Mouse (Mus musculus): ENCODE data around the gene Smc1b. TPM values are rescaled to one million over a fixed set of nuclear protein-coding genes. Genes with fewer than 3 reads are reported as not detected.

Smc1b gene
- polyA plus RNA-seq, 1 experiment from 2014 or later: 0.34 TPM

DNA sequence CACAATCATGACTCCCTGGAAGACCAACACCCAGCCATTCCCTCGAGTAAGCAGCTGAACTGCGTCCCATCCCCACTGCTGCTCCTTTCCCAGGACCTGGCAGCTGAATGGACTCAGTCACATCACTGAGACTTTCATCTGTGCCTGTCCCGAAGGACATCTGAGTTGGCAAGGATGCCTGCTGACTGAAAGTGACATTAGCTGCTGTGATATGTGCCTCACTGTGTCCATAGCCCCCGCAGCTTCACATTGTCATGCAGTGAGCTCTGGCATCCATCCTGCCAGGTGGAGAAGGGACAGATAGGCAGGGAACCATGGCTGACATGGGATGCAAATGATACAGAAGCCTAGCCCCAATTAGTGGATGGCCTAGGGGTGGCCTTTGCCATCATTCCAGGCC, 76.6 kb downstream of the Smc1b start:
- no peak overlapping the region for H3K27ac ChIP-seq (ENCODE audit: low read depth, low read length)
- H3K4me2 ChIP-seq: no peak overlapping the region
- peak; percentile 51 for DNase-seq (ENCODE audit: low spot score, missing footprints)
- no peak for ATAC-seq (ENCODE audit: low FRiP score)
- H3K36me3 ChIP-seq (ENCODE audit: control insufficient read depth, insufficient read depth, low read length): peaks cover 7% of the 10 kb centered on the region; the same call in 1 of the 2 replicates
- H3K4me3 ChIP-seq (ENCODE audit: low read depth, low read length): no peak overlapping the region
- H3K4me1 ChIP-seq (ENCODE audit: control insufficient read depth, insufficient read depth, low read length): no peaks in the 10 kb centered on the region
- WGBS: 86% methylated on average over 4 of the region's 4 CpGs
- H3K9me3 ChIP-seq (ENCODE audit: control insufficient read depth, low read length): no peaks in the 10 kb centered on the region
- no peaks in the 10 kb centered on the region for H3K27me3 ChIP-seq (ENCODE audit: control insufficient read depth, insufficient read depth, low read length)
- H3K9ac ChIP-seq (ENCODE audit: low read length): no peak overlapping the region

DNA sequence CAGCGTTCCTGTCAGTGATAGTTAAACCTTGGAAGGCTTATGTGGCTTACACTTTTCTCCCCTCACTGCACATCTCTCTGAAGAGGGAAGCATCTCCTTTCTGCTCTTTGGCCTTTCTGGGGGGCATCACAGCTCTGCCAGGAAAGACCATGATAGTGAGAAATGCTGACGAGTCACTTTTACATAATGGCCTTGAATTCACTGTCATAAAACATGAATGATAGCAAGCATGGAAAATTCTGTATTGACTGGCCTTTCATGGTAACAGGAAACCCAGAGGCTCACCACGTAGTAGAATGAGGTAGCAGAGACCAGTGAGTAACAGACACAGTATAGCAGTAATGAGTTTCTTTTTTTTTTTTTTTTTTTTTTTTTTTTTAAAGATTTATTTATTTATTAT, 77.7 kb downstream of the Smc1b start:
- peaks cover 7% of the 10 kb centered on the region; the same call in 1 of the 2 replicates for H3K36me3 ChIP-seq (ENCODE audit: control insufficient read depth, insufficient read depth, low read length)

DNA sequence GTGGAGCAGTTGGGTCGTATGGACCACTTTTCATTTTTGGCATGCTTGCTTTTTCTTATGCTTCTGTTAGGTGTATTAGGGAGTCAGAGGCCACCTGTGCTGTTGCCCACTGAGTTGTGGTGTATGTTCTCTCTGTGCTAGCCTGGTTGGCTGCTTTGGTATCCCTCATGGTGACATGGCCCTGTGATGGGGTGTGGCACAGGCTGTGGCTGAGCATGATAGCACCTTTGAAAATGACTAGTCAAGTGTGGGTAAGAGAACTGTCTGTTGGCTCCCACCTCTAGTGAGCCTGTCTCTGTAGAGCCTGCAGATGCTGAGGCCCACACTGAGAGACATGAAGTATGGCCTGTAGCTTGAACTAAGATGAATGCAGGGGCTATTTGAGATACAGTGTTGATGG, 82.0 kb downstream of the Smc1b start:
- H3K27ac ChIP-seq (ENCODE audit: low read depth, low read length): no peak overlapping the region
- peaks cover 12% of the 10 kb centered on the region for H3K36me3 ChIP-seq (ENCODE audit: control insufficient read depth, insufficient read depth, low read length)
- no peak overlapping the region for H3K4me2 ChIP-seq
- DNase-seq (ENCODE audit: low spot score, missing footprints) (no peak), ATAC-seq (ENCODE audit: low FRiP score) (no peak)
- H3K27me3 ChIP-seq (ENCODE audit: control insufficient read depth, insufficient read depth, low read length): no peaks in the 10 kb centered on the region
- H3K9me3 ChIP-seq (ENCODE audit: control insufficient read depth, low read length): no peaks in the 10 kb centered on the region
- no peak overlapping the region for H3K9ac ChIP-seq (ENCODE audit: low read length)
- H3K4me1 ChIP-seq (ENCODE audit: control insufficient read depth, insufficient read depth, low read length): no peaks in the 10 kb centered on the region
- WGBS: 90% methylated on average over 1 of the region's 1 CpGs
- no peak overlapping the region for H3K4me3 ChIP-seq (ENCODE audit: low read depth, low read length)

More for the DNA sequence above, 77.7 kb downstream of the Smc1b start:
- DNase-seq (ENCODE audit: low spot score, missing footprints): peak; percentile 72
- WGBS: 96% methylated on average over 3 of the region's 3 CpGs
- no peak overlapping the region for H3K4me2 ChIP-seq
- no peaks in the 10 kb centered on the region for H3K4me1 ChIP-seq (ENCODE audit: control insufficient read depth, insufficient read depth, low read length)
- no peak overlapping the region for H3K4me3 ChIP-seq (ENCODE audit: low read depth, low read length)
- no peaks in the 10 kb centered on the region for H3K27me3 ChIP-seq (ENCODE audit: control insufficient read depth, insufficient read depth, low read length)
- H3K9me3 ChIP-seq (ENCODE audit: control insufficient read depth, low read length): no peaks in the 10 kb centered on the region
- no peak for ATAC-seq (ENCODE audit: low FRiP score)
- no peak overlapping the region for H3K9ac ChIP-seq (ENCODE audit: low read length)
- H3K27ac ChIP-seq (ENCODE audit: low read depth, low read length): no peak overlapping the region

DNA sequence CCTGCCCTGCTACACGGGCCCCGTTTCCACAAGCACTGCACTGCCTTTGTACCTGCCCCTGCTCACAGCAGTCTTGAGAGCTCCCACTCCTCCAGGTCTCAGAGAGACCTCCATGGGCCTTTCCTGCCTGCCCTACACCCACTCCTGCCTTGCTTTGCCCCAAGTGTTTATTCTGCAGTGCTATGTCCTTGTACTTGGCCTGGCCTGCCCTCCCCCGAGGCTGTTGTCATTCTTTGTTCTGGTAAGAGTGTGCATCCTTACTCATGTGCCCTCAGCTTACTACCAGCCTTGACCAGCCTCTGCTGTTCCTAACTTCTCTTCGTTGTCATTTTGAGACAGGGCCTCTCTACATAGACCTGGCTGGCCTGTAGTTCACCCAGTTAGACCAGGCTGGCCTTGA, 83.9 kb downstream of the Smc1b start:
- peaks cover 10% of the 10 kb centered on the region for H3K36me3 ChIP-seq (ENCODE audit: control insufficient read depth, insufficient read depth, low read length)
- no peak overlapping the region for H3K27ac ChIP-seq (ENCODE audit: low read depth, low read length)
- 89% methylated on average over 4 of the region's 4 CpGs for WGBS
- peaks cover 7% of the 10 kb centered on the region for H3K4me1 ChIP-seq (ENCODE audit: control insufficient read depth, insufficient read depth, low read length)
- no peak overlapping the region for H3K4me3 ChIP-seq (ENCODE audit: low read depth, low read length)
- no peaks in the 10 kb centered on the region for H3K27me3 ChIP-seq (ENCODE audit: control insufficient read depth, insufficient read depth, low read length)
- H3K4me2 ChIP-seq: no peak overlapping the region
- no peak overlapping the region for H3K9ac ChIP-seq (ENCODE audit: low read length)
- H3K9me3 ChIP-seq (ENCODE audit: control insufficient read depth, low read length): no peaks in the 10 kb centered on the region
- no peak for DNase-seq (ENCODE audit: low spot score, missing footprints)
- no peak for ATAC-seq (ENCODE audit: low FRiP score)

DNA sequence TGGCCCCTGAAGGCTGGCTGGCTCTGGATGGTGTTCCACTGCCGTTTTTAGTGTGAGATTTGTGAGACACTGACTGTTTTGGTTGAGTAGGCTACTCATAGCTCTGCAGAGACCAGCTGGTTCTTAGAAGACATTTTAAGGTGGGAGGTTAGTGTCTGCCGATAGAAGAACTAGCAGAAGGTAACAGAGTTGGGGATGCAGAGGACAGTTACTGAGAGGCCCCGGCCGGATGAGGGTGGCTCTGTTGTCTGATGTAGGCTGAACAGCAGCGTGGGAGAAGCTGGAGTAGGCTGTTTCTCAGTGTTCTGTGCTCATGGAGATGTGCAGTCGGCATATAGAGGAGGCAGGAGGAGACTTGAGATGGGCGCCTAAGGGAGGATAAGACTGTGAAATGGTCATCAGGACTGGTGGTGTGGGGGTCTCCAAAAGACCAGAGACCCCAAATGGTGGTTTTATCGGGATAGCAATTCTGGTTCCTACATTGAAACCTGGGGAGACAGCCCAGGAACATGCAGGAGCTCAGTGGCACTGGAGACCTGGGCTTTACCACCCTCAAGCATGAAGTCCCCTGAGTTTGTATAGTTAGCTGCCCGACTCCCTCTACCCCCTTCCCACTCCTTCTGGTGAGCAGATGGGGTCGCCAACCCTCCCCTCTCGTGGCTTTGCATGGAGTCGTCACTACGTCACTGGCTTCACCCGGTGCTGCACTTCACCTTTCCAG, 85.4 kb downstream of the Smc1b start:
- Histone ChIP-seq H3K4me2 (no peak overlapping the region), H3K4me3 (ENCODE audit: low read depth, low read length) (no peak overlapping the region), H3K27ac (ENCODE audit: low read depth, low read length) (no peak overlapping the region), H3K36me3 (ENCODE audit: control insufficient read depth, insufficient read depth, low read length) (peaks cover 10% of the 10 kb centered on the region), H3K4me1 (ENCODE audit: control insufficient read depth, insufficient read depth, low read length) (peaks cover 16% of the 10 kb centered on the region), H3K27me3 (ENCODE audit: control insufficient read depth, insufficient read depth, low read length) (no peaks in the 10 kb centered on the region), H3K9ac (ENCODE audit: low read length) (no peak overlapping the region), H3K9me3 (ENCODE audit: control insufficient read depth, low read length) (no peaks in the 10 kb centered on the region)
- DNase-seq (ENCODE audit: low spot score, missing footprints): peak; percentile 64
- ATAC-seq (ENCODE audit: low FRiP score): no peak
- 94% methylated on average over 14 of the region's 14 CpGs for WGBS

DNA sequence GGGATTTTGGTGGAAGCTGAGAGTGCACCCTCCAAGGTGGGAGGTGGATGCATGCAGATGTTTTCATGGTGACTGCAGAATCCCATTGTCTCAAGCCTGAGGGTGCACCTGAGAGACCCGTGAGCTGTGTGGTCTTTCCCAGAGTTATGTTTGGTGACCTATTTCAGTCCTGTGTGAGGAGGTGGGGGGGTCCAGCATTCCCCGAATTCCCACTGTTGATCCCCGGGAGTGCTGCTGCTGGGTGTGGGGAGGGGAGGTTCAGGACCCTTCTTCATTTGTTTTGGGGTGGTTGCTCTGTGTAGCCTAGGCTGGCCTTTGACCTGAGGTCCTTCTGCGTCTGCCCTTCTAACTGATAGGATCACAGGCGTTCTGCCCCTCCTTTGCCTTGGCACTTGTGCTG, 88.0 kb downstream of the Smc1b start:
- H3K36me3 ChIP-seq (ENCODE audit: control insufficient read depth, insufficient read depth, low read length): peaks cover 5% of the 10 kb centered on the region; the same call in 1 of the 2 replicates
- H3K4me1 ChIP-seq (ENCODE audit: control insufficient read depth, insufficient read depth, low read length): peaks cover 16% of the 10 kb centered on the region
- no peak overlapping the region for H3K9ac ChIP-seq (ENCODE audit: low read length)
- H3K27me3 ChIP-seq (ENCODE audit: control insufficient read depth, insufficient read depth, low read length): no peaks in the 10 kb centered on the region
- WGBS: 75% methylated on average over 5 of the region's 5 CpGs
- no peak overlapping the region for H3K4me3 ChIP-seq (ENCODE audit: low read depth, low read length)
- ATAC-seq (ENCODE audit: low FRiP score): no peak
- H3K4me2 ChIP-seq: no peak overlapping the region
- no peak overlapping the region for H3K27ac ChIP-seq (ENCODE audit: low read depth, low read length)
- DNase-seq (ENCODE audit: low spot score, missing footprints): peak; percentile 54
- no peaks in the 10 kb centered on the region for H3K9me3 ChIP-seq (ENCODE audit: control insufficient read depth, low read length)

DNA sequence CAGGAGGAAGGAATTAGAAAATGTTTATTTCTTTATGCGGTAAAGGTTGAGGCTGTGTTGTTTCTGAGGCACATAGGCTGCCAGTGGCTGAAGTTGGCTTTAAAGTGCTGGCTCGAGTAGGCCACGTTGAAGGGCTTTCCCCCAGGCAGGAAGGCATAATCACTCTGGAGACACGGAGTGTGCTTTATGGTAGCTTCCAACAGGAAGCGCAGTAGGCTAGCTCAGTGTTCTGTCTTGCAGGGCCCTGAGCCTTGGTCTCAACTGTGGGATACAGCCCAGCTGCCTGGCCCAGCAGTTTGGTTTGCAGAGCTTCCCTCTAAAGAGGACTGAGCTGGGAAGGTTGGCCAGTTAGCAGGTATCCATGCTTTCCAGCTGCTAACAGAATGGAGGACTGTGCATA, 88.6 kb downstream of the Smc1b start:
- Histone ChIP-seq H3K4me3 (ENCODE audit: low read depth, low read length) (no peak overlapping the region), H3K4me1 (ENCODE audit: control insufficient read depth, insufficient read depth, low read length) (peaks cover 16% of the 10 kb centered on the region), H3K27ac (ENCODE audit: low read depth, low read length) (no peak overlapping the region), H3K27me3 (ENCODE audit: control insufficient read depth, insufficient read depth, low read length) (no peaks in the 10 kb centered on the region), H3K9ac (ENCODE audit: low read length) (no peak overlapping the region), H3K36me3 (ENCODE audit: control insufficient read depth, insufficient read depth, low read length) (peaks cover 3% of the 10 kb centered on the region; the same call in 1 of the 2 replicates), H3K9me3 (ENCODE audit: control insufficient read depth, low read length) (no peaks in the 10 kb centered on the region), H3K4me2 (no peak overlapping the region)
- ATAC-seq (ENCODE audit: low FRiP score): no peak
- WGBS: 61% methylated on average over 5 of the region's 5 CpGs
- DNase-seq (ENCODE audit: low spot score, missing footprints): no peak

DNA sequence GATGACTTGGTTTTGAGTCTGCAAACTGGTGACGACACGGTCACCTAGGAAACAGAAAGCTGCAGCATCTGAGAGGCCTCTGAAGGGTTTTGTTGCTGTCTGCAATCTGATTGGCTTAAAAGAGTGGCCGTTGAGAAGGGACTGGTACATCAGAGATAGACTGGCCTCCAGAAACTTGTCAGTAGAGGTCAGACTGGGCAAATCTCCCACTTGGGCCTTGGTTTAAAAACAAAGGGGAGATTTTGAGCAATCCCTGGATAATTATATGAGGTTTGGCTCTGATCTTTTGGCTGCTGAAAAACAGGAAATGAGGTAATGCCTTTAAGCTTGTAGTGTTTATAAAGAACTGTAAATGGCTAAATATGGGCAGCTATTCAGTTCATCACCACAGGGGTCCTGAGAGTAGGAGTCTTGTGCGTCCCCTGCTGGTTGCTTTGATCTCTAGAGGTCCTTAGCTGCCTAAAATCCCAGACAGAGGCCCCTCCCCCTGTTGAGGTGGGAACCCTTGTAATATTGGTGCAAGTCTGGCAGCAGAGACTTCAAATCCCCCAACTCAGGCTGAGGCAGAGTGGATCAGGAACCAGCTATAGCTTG, 89.3 kb downstream of the Smc1b start:
- WGBS: 13% methylated on average over 4 of the region's 4 CpGs
- Histone ChIP-seq H3K27ac (ENCODE audit: low read depth, low read length) (peak overlapping the region; percentile 31; the same call in 1 of the 2 replicates), H3K27me3 (ENCODE audit: control insufficient read depth, insufficient read depth, low read length) (no peaks in the 10 kb centered on the region), H3K4me2 (no peak overlapping the region), H3K4me3 (ENCODE audit: low read depth, low read length) (no peak overlapping the region), H3K4me1 (ENCODE audit: control insufficient read depth, insufficient read depth, low read length) (peaks cover 18% of the 10 kb centered on the region), H3K9me3 (ENCODE audit: control insufficient read depth, low read length) (no peaks in the 10 kb centered on the region), H3K36me3 (ENCODE audit: control insufficient read depth, insufficient read depth, low read length) (peaks cover 3% of the 10 kb centered on the region; the same call in 1 of the 2 replicates), H3K9ac (ENCODE audit: low read length) (no peak overlapping the region)
- DNase-seq (ENCODE audit: low spot score, missing footprints) (peak; percentile 91), ATAC-seq (ENCODE audit: low FRiP score) (peak; percentile 76)

DNA sequence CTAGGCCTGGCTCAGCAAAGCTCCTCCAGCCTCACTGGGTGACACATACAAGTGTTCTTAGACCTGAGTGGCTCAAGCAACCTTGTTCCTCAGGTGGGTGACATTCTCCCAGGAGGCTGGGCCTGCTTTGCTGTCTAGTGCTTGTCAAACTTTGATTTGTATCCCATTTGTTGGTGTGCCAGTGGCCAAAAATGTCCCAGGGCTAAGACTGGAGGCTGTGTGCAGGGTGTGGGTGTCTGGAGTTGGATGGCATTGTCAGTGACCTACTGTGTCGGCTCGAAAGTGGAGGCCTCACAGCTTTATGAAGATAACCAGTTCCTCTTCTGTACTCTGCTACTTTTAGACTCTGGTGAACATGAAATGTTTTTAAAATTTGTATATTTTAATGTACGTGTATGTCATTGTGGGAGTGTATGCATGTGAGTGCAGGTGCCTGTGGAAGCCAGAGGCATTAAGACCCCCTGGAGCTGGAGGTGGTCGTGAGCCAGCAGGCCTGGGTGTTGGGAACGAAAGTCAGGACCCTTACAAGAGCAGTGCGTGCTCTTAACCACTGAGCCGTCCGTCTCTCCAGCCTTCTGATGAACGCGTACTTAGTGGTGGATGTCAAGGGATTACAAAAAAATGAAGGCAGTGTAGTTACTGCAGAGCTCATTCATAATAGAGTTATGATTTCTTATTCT, 90.1 kb downstream of the Smc1b start:
- peaks cover 3% of the 10 kb centered on the region; the same call in 1 of the 2 replicates for H3K36me3 ChIP-seq (ENCODE audit: control insufficient read depth, insufficient read depth, low read length)
- ATAC-seq (ENCODE audit: low FRiP score) (no peak), DNase-seq (ENCODE audit: low spot score, missing footprints) (peak; percentile 76)
- no peak overlapping the region for H3K4me3 ChIP-seq (ENCODE audit: low read depth, low read length)
- WGBS: 85% methylated on average over 10 of the region's 10 CpGs
- no peaks in the 10 kb centered on the region for H3K27me3 ChIP-seq (ENCODE audit: control insufficient read depth, insufficient read depth, low read length)
- no peak overlapping the region for H3K9ac ChIP-seq (ENCODE audit: low read length)
- H3K4me1 ChIP-seq (ENCODE audit: control insufficient read depth, insufficient read depth, low read length): peaks cover 19% of the 10 kb centered on the region
- H3K4me2 ChIP-seq: no peak overlapping the region
- H3K27ac ChIP-seq (ENCODE audit: low read depth, low read length): no peak overlapping the region
- H3K9me3 ChIP-seq (ENCODE audit: control insufficient read depth, low read length): no peaks in the 10 kb centered on the region

Data from midbrain, embryonic 11.5 days (tissue).